Mouse (Mus musculus): ENCODE results near the gene Mrpl12. TPM values are rescaled to one million over a fixed set of nuclear protein-coding genes. Genes with fewer than 3 reads are reported as not detected.

The Mrpl12 gene
- total and polyA plus RNA-seq, 3 experiments = 60.3 to 363 (median 267) TPM

- H3K36me3 ChIP-seq (replicated peaks in 1 of 2; ENCODE audit: control insufficient read depth in 1 of 2, insufficient read depth in 1 of 2, low read length in 1 of 2) = no peaks in the 10 kb centered on the region
- dilution Hi-C loops (cut with MboI; ENCODE audit: extremely low pct_ligation_motif_present, extremely low pct_unique_long_range_greater_than_20kb, low sequenced_read_pairs) = no loop called here
- no peak overlapping the region for H3K9ac ChIP-seq (ENCODE audit: insufficient read depth, low read depth)
- in situ Hi-C loops (cut with MboI; ENCODE audit: low pct_ligation_motif_present, low pct_unique_long_range_greater_than_20kb, low sequenced_read_pairs) = no loop called here
- H3K4me2 ChIP-seq (ENCODE audit: insufficient read depth, low read depth, poor library complexity, severe bottlenecking) = no peak overlapping the region
- no peak for DNase-seq (ENCODE audit: extremely low read depth)
- H3K4me3 ChIP-seq (replicated peaks in 1 of 3; ENCODE audit: low read depth in 2 of 3, low read length in 2 of 3, poor library complexity in 1 of 3) = no peak overlapping the region
- no peak overlapping the region for H3K27ac ChIP-seq (ENCODE audit: insufficient read depth, low read depth)
- TF ChIP-seq MAFK (IDR thresholded peaks at IDR 0.05; ENCODE audit: insufficient replicate concordance, low read length) (no peak), RCOR1 (conservative IDR thresholded peaks at IDR 0.05; ENCODE audit: low read depth, low read length) (no peak), ZC3H11A (IDR thresholded peaks at IDR 0.05; ENCODE audit: low read depth, low read length) (no peak), MXI1 (IDR thresholded peaks at IDR 0.05; ENCODE audit: low read depth, low read length) (no peak), RAD21 (IDR thresholded peaks at IDR 0.05; ENCODE audit: low read depth, low read length) (no peak), JUN (IDR thresholded peaks at IDR 0.05; ENCODE audit: insufficient read depth, low read depth, low read length) (no peak), E2F4 (IDR thresholded peaks at IDR 0.05; ENCODE audit: insufficient replicate concordance, low read depth, low read length) (no peak), MAZ (IDR thresholded peaks at IDR 0.05; ENCODE audit: low read depth, low read length) (no peak), ZKSCAN1 (IDR thresholded peaks at IDR 0.05; ENCODE audit: borderline replicate concordance, low read depth, low read length) (no peak), POLR2A (IDR thresholded peaks at IDR 0.05; ENCODE audit: low read depth, low read length) (no peak), CTCF (conservative IDR thresholded peaks at IDR 0.05 in 1 of 2, IDR thresholded peaks at IDR 0.05 in 1 of 2; ENCODE audit: low read depth in 2 of 2, low read length in 2 of 2) (no peak), ETS1 (conservative IDR thresholded peaks at IDR 0.05; ENCODE audit: low read depth, low read length) (no peak), USF2 (conservative IDR thresholded peaks at IDR 0.05; ENCODE audit: low read depth, low read length) (no peak), MAX (IDR thresholded peaks at IDR 0.05; ENCODE audit: low read length) (no peak), EP300 (IDR thresholded peaks at IDR 0.05; ENCODE audit: low read length) (no peak), BHLHE40 (IDR thresholded peaks at IDR 0.05; ENCODE audit: low read depth, low read length) (no peak), TBP (conservative IDR thresholded peaks at IDR 0.05; ENCODE audit: low read depth, low read length) (no peak), ELF1 (IDR thresholded peaks at IDR 0.05; ENCODE audit: low read depth, low read length) (no peak), SIN3A (IDR thresholded peaks at IDR 0.05; ENCODE audit: low read length) (no peak)
- H3K4me1 ChIP-seq (ENCODE audit: control insufficient read depth in 1 of 2, insufficient read depth in 2 of 2) = peaks cover 0 to 18% of the 10 kb centered on the region in 2 experiments; a peak in 2 of 4 replicates
- peaks cover 6% of the 10 kb centered on the region for H3K9me3 ChIP-seq (replicated peaks; ENCODE audit: low read length)
- H3K27me3 ChIP-seq (replicated peaks) = no peaks in the 10 kb centered on the region
- H3K79me2 ChIP-seq (replicated peaks; ENCODE audit: control insufficient read depth, extremely low read depth, insufficient read depth, poor library complexity, severe bottlenecking) = no peaks in the 10 kb centered on the region
These were observed 33.6 kb downstream of the Mrpl12 start for GRCm38 (mm10) chr11:120518027-120518426.

DNA sequence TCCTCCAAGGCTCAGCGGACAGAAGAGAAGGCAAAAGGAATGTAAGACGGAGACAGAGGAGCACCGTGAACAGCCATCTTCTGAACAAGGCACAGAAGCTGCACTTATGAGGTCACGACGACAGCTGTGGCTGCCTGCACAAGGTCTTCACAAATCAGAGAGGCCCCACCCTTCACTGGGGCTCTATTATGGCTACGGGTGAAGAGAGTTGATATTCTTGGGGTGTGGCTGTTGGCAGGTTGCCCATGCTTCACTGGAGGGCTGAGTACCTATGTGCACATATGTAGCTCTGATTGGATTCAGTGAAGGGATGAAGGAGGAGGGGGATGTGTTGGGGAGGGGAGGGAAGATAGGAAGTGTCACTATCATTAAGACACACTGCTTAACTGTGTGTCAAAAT, 34.1 kb downstream of the Mrpl12 start:
- dilution Hi-C loops (cut with MboI; ENCODE audit: extremely low pct_ligation_motif_present, extremely low pct_unique_long_range_greater_than_20kb, low sequenced_read_pairs) (no loop called here), in situ Hi-C loops (cut with MboI; ENCODE audit: low pct_ligation_motif_present, low pct_unique_long_range_greater_than_20kb, low sequenced_read_pairs) (no loop called here)
- H3K27ac ChIP-seq (ENCODE audit: insufficient read depth, low read depth) = no peak overlapping the region
- no peak for TF ChIP-seq ZMIZ1 (IDR thresholded peaks at IDR 0.05; ENCODE audit: low read depth, low read length)
- no peak for TF ChIP-seq IRF4 (IDR thresholded peaks at IDR 0.05; ENCODE audit: low read depth, low read length)
- TF ChIP-seq MXI1 (IDR thresholded peaks at IDR 0.05; ENCODE audit: low read depth, low read length) = no peak
- no peak for TF ChIP-seq JUND (conservative IDR thresholded peaks at IDR 0.05; ENCODE audit: low read depth, low read length)
- TF ChIP-seq CTCF (conservative IDR thresholded peaks at IDR 0.05 in 1 of 2, IDR thresholded peaks at IDR 0.05 in 1 of 2; ENCODE audit: low read depth in 2 of 2, low read length in 2 of 2) = no peak
- no peak for TF ChIP-seq USF1 (IDR thresholded peaks at IDR 0.05; ENCODE audit: low read depth, low read length)
- no peak for TF ChIP-seq ZKSCAN1 (IDR thresholded peaks at IDR 0.05; ENCODE audit: borderline replicate concordance, low read depth, low read length)
- no peak for TF ChIP-seq SMC3 (IDR thresholded peaks at IDR 0.05; ENCODE audit: low read depth, low read length)
- no peak for TF ChIP-seq E2F4 (IDR thresholded peaks at IDR 0.05; ENCODE audit: insufficient replicate concordance, low read depth, low read length)
- peaks cover 0 to 18% of the 10 kb centered on the region in 2 experiments; a peak in 2 of 4 replicates for H3K4me1 ChIP-seq (ENCODE audit: control insufficient read depth in 1 of 2, insufficient read depth in 2 of 2)
- no peak for DNase-seq (ENCODE audit: extremely low read depth)
- H3K79me2 ChIP-seq (replicated peaks; ENCODE audit: control insufficient read depth, extremely low read depth, insufficient read depth, poor library complexity, severe bottlenecking) = no peaks in the 10 kb centered on the region
- no peaks in the 10 kb centered on the region for H3K27me3 ChIP-seq (replicated peaks)
- H3K9me3 ChIP-seq (replicated peaks; ENCODE audit: low read length) = peaks cover 6% of the 10 kb centered on the region
- no peak overlapping the region for H3K4me3 ChIP-seq (replicated peaks in 1 of 3; ENCODE audit: low read depth in 2 of 3, low read length in 2 of 3, poor library complexity in 1 of 3)
- no peaks in the 10 kb centered on the region for H3K36me3 ChIP-seq (replicated peaks in 1 of 2; ENCODE audit: control insufficient read depth in 1 of 2, insufficient read depth in 1 of 2, low read length in 1 of 2)
- H3K4me2 ChIP-seq (ENCODE audit: insufficient read depth, low read depth, poor library complexity, severe bottlenecking) = no peak overlapping the region
- H3K9ac ChIP-seq (ENCODE audit: insufficient read depth, low read depth) = no peak overlapping the region
